Mouse (Mus musculus) ES-Bruce4 (cell line): ENCODE measurements around the gene Tomm34.
A peak's percentile ranks its signal among the peaks of the same experiment; 100 is the strongest.

Experiments used
- CTCF ChIP-seq: IDR thresholded peaks from one replicate; pipeline ENCODE4 v1.8.1; 2011; ENCODE audit warnings: low read depth, low read length
- POLR2A ChIP-seq: IDR thresholded peaks from one replicate; pipeline ENCODE4 v1.8.1; 2011; ENCODE audit warnings: low read length; ENCODE audit not compliant: insufficient read depth

GRCm38 (mm10) chr2:164032973-164033372 is 38.0 kb downstream of the Tomm34 start:
- TF ChIP-seq CTCF (peak; percentile 37), POLR2A (no peak)
